Mouse (Mus musculus) liver, postnatal 0 days (tissue): ENCODE data around the gene Klk1b24. TPM values are rescaled to one million over a fixed set of nuclear protein-coding genes. Genes with fewer than 3 reads are reported as not detected.
"Not testable (repeated sequence)": the region's sequence is repeated elsewhere in the genome, so short reads cannot be mapped to it uniquely, and the experiment has no call there.

Experiments used
- ATAC-seq: fragments of 200-750 bp; cut with Nextera tagmentation; 2 replicates; pipeline ENCODE4 v1.8.0; 2017; ENCODE audit warnings: mild to moderate bottlenecking, moderate library complexity
- DNase-seq: peaks from one replicate; pipeline ENCODE4 v3.0.0-alpha.2; 2016
- H3K27ac ChIP-seq: fragments of 300-500 bp; sonication (generic); 2 replicates; pipeline ENCODE4 v1.5.1; 2014; ENCODE audit warnings: antibody characterized with exemption, moderate library complexity, mild to moderate bottlenecking, low read depth
- H3K27me3 ChIP-seq: fragments of 300-500 bp; sonication (generic); 2 replicates; pipeline ENCODE4 v1.6.1; 2014; ENCODE audit warnings: low read length, control low read depth, mixed read lengths; ENCODE audit not compliant: insufficient read depth
- H3K36me3 ChIP-seq: fragments of 300-500 bp; sonication (generic); replicated peaks from 2 replicates; pipeline ENCODE4 v1.6.1; 2014; ENCODE audit warnings: mild to moderate bottlenecking, control low read depth, low read length, moderate library complexity, mixed read lengths; ENCODE audit not compliant: insufficient read depth
- H3K4me1 ChIP-seq: fragments of 300-500 bp; sonication (generic); 2 replicates; pipeline ENCODE4 v1.6.1; 2014; ENCODE audit warnings: antibody characterized with exemption, mild to moderate bottlenecking, control low read depth; ENCODE audit not compliant: insufficient read depth
- H3K4me2 ChIP-seq: fragments of 300-500 bp; sonication (generic); 2 replicates; pipeline ENCODE4 v1.6.1; 2014; ENCODE audit warnings: low read depth, mild to moderate bottlenecking, low read length, moderate library complexity, mixed read lengths
- H3K4me3 ChIP-seq: fragments of 300-500 bp; sonication (generic); 2 replicates; pipeline ENCODE4 v1.5.1; 2014; ENCODE audit warnings: low read depth, low read length
- H3K9ac ChIP-seq: fragments of 300-500 bp; sonication (generic); replicated peaks from 2 replicates; pipeline ENCODE4 v1.6.1; 2014; ENCODE audit warnings: mild to moderate bottlenecking, moderate library complexity
- H3K9me3 ChIP-seq: fragments of 300-500 bp; sonication (generic); 2 replicates; pipeline ENCODE4 v1.6.1; 2016; ENCODE audit warnings: mild to moderate bottlenecking, control low read depth, low read length, mixed read lengths
- CTCF ChIP-seq: sonication (generic); IDR thresholded peaks from 2 replicates; pipeline ENCODE4 v1.5.1; 2016; ENCODE audit warnings: antibody characterized with exemption, low read depth
- EP300 ChIP-seq: IDR thresholded peaks from 2 replicates; pipeline ENCODE4 v1.6.1; 2016; ENCODE audit warnings: antibody characterized with exemption, low read depth, mild to moderate bottlenecking
- WGBS: fragments of 180-500 bp; shearing (Covaris S2); extraction: QIAGEN DNeasy Blood & Tissue Kit; methylation state at CpG from one replicate; pipeline ENCODE4 v1.1.7; 2014; ENCODE audit not compliant: insufficient replicate concordance; 5-methylcytosine and 5-hydroxymethylcytosine counted together
- polyA plus RNA-seq: library from polyadenylated mRNA; unstranded; fragments of >200 nt; fragmentation: Nextera tagmentation; extraction: Ambion mirVana; gene quantifications from 2 replicates; pipeline ENCODE4 v1.2.1, GENCODE M21; 2015

Klk1b24 gene
- polyA plus RNA-seq, 1 experiment from 2014 or later, result not detected

DNA sequence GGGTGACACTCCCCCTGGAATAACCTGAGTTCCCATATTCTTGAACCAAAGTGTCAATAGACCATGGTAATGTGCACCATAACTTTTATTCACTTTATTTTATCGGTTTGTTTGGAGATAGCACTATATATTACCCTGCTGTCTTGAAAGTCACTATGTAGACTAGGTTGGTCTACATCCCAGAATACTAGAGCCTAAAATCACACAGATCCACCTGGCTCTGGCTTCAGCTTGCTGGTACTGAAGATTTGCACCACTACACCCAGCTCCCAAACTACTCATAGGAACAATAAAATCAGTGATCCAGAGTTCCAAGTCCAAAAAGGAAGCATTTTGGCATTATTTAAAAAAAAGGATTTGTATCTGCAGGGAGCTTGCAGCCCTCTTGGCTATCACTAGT, 27.6 kb downstream of the Klk1b24 start, which contains the start of gene Klk1b5:
Klk1b5 (plus strand) TSS at position 301 of the 400 bp plus-strand sequence.
- 73% methylated on average over 1 of the region's 1 CpGs for WGBS
- no peaks in the 10 kb centered on the region for H3K4me1 ChIP-seq
- H3K9ac ChIP-seq, result no peak within 1 kb of the TSS
- H3K36me3 ChIP-seq, result no peaks in the 10 kb centered on the region
- DNase-seq (no peak), ATAC-seq (no peak)
- H3K27ac ChIP-seq, result no peak within 1 kb of the TSS
- H3K27me3 ChIP-seq, result no peaks in the 10 kb centered on the region
- H3K4me2 ChIP-seq, result no peak within 1 kb of the TSS
- no peak within 1 kb of the TSS for H3K4me3 ChIP-seq
- H3K9me3 ChIP-seq, result no peaks in the 10 kb centered on the region
- no peak for TF ChIP-seq EP300
- TF ChIP-seq CTCF, result no peak

DNA sequence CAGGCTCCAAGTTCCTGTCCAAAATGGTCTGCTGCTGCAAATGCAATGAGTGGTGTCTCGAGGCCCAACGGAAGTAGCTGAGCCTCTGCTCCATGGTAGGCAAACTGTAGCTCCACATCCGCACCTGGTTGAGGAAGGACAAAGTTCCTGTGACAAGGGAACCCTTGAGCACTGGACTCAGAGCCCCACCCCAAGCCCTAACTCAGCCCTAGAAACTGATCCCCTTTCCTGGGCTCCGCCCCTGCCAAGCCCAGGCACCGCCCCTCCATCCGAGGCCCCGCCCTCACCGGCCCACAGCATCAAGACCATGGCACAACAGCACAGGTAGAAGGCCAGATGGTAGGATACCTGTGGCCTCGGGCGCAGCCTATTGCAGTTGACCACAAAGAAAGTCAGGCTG, 33.6 kb downstream of the Klk1b24 start:
- not testable (repeated sequence) for H3K4me3 ChIP-seq, H3K36me3 ChIP-seq, H3K9ac ChIP-seq, ATAC-seq, H3K27me3 ChIP-seq, H3K27ac ChIP-seq, H3K4me2 ChIP-seq, H3K9me3 ChIP-seq, DNase-seq, H3K4me1 ChIP-seq
- 65% methylated on average over 8 of the region's 10 CpGs for WGBS

DNA sequence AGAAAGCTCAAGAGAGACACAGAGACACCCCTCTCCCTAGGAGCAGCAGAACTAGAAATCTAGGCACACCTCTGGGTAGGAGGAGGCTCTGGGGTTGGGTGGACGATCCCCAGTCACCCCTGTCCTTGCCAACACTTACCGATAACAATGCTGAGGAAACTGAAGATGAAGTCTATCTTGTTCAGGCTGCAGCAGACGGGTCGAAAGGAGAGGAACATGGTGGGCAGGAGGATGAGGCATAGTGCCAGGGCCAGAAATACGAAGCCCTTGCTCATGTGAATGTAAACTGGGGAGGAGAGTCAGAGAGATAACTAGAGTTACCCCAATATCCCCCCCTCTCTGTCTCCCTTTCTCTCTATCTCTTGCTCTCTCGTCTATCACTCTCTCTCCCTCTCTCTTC, 34.3 kb downstream of the Klk1b24 start:
- DNase-seq, H3K4me2 ChIP-seq, ATAC-seq, H3K9me3 ChIP-seq, H3K4me3 ChIP-seq, H3K27ac ChIP-seq, H3K36me3 ChIP-seq, H3K27me3 ChIP-seq, H3K4me1 ChIP-seq, H3K9ac ChIP-seq: not testable (repeated sequence)
- 53% methylated on average over 6 of the region's 6 CpGs for WGBS

DNA sequence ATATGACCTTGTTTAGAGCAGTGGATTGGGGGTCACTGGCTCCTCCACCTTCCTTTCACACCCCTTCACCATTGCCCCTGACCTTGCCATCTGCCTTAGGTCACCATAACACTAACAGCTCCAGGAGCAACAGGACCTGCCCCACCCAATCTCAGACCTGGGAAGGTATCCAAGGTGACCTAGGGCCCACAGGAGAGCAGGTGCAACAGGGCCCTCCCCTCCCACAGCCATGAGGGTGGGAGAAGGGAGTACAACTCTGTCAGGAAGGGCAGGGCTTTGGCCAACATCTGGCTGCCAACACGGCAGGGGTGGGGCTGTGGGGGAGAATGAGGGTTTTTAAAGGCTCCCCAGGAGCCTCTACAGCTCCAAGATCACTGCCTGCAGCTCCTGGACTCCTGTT, 37.0 kb downstream of the Klk1b24 start, which contains the start of gene Klk1:
Klk1 (plus strand) TSS at position 285 of the 400 bp plus-strand sequence.
- WGBS, result 33% methylated on average over 1 of the region's 1 CpGs

DNA sequence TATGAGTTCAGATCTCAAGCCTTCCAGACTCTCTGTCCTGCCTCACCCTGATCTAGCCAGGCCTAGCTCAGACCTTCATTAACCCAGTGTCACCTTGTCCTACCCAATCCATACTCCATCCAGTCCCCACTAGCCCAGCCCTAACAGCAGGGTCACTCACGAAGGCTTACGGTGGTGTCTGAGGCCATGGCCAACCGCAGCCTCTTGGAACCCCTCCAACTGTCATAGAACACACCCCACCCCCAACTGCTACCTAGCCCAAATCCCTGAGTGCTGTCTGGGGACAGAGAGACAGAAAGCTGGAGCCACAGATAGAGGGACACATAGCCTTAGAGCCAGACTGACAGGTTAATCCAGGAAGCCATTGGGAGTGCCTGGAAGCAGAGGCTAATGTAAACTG, 47.9 kb downstream of the Klk1b24 start, which contains the start of gene Gm36864:
Gm36864 (plus strand) TSS at position 269 of the 400 bp plus-strand sequence.
- ATAC-seq (no peak), DNase-seq (no peak)
- Histone ChIP-seq H3K27ac (no peak within 1 kb of the TSS), H3K27me3 (no peaks in the 10 kb centered on the region), H3K4me3 (no peak within 1 kb of the TSS), H3K36me3 (no peaks in the 10 kb centered on the region), H3K9ac (no peak within 1 kb of the TSS), H3K4me1 (no peaks in the 10 kb centered on the region), H3K4me2 (no peak within 1 kb of the TSS), H3K9me3 (no peaks in the 10 kb centered on the region)
- no peak for TF ChIP-seq CTCF
- WGBS, result 56% methylated on average over 3 of the region's 3 CpGs

More for the DNA sequence above, 37.0 kb downstream of the Klk1b24 start, which contains the start of gene Klk1:
- ATAC-seq (no peak), DNase-seq (no peak)
- H3K9ac ChIP-seq, result no peak within 1 kb of the TSS
- TF ChIP-seq CTCF, result no peak
- TF ChIP-seq EP300, result no peak
- no peaks in the 10 kb centered on the region for H3K9me3 ChIP-seq
- H3K4me1 ChIP-seq, result no peaks in the 10 kb centered on the region
- no peak within 1 kb of the TSS for H3K27ac ChIP-seq
- no peak within 1 kb of the TSS for H3K4me3 ChIP-seq
- H3K27me3 ChIP-seq, result no peaks in the 10 kb centered on the region
- no peaks in the 10 kb centered on the region for H3K36me3 ChIP-seq
- no peak within 1 kb of the TSS for H3K4me2 ChIP-seq

DNA sequence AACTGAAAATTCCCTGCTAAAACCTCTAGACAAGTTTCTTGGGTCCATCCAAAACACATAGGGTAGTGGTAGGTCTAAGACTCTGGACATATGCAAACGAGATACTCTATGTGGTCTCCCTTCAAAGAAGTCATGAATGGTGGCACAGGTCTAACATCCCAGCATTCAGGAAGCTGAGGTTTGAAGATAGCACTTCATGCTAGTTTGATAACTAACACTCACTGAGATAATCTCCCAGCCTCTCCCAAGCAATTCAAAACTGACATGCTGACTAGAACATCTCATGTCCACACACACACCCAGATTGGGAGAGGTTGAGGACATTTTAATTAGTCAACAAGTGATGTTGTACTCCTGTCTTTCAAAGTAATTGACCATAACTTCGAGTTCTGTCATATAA, 51.9 kb downstream of the Klk1b24 start:
- no peaks in the 10 kb centered on the region for H3K9me3 ChIP-seq
- WGBS, result 44% methylated on average over 2 of the region's 2 CpGs
- no peak overlapping the region for H3K9ac ChIP-seq

DNA sequence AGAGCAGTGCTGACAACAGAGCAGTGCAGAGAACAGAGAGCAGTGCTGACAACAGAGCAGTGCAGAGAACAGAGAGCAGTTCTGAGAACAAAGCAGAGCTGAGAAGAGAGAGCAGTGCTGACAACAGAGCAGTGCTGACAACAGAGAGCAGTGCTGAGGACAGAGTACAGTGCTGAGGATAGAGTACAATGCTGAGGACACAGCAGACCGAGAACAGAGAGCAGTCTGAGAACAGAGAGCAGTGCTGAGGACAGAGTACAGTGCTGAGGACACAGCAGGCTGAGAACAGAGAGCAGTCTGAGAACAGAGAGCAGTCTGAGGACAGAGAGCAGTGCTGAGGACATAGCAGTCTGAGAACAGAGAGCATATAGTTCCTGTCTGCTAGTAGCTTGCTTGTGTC, 52.7 kb downstream of the Klk1b24 start:
- TF ChIP-seq CTCF, result no peak
- TF ChIP-seq EP300, result no peak
- Histone ChIP-seq H3K9ac (no peak overlapping the region), H3K9me3 (no peaks in the 10 kb centered on the region), H3K36me3 (no peaks in the 10 kb centered on the region), H3K27ac (no peak overlapping the region), H3K27me3 (no peaks in the 10 kb centered on the region), H3K4me3 (no peak overlapping the region), H3K4me2 (no peak overlapping the region), H3K4me1 (peaks cover 8% of the 10 kb centered on the region)
- DNase-seq, result no peak
- 15% methylated on average over 1 of the region's 1 CpGs for WGBS
- ATAC-seq, result no peak

More for the DNA sequence above, 51.9 kb downstream of the Klk1b24 start:
- ATAC-seq, result no peak
- no peak for DNase-seq
- Histone ChIP-seq H3K36me3 (no peaks in the 10 kb centered on the region), H3K27me3 (no peaks in the 10 kb centered on the region), H3K4me2 (no peak overlapping the region), H3K4me3 (no peak overlapping the region), H3K27ac (no peak overlapping the region), H3K4me1 (peaks cover under 1% of the 10 kb centered on the region; the same call in 1 of the 2 replicates)
- TF ChIP-seq CTCF, result no peak
